Mouse (Mus musculus): ENCODE measurements around the gene Scn5a. TPM values are rescaled to one million over a fixed set of nuclear protein-coding genes. Genes with fewer than 3 reads are reported as not detected.

The Scn5a gene
- polyA plus RNA-seq, 1 experiment = 0.41 TPM

GRCm38 (mm10) chr9:119513816-119514215, 65.0 kb downstream of the Scn5a start:
- H3K4me1 ChIP-seq (ENCODE audit: control insufficient read depth, insufficient read depth, insufficient read length, low read length) = no peaks in the 10 kb centered on the region
- H3K4me3 ChIP-seq (ENCODE audit: low read depth, low read length) = no peak overlapping the region
- WGBS = 81% methylated on average over 8 of the region's 8 CpGs
- H3K27ac ChIP-seq (ENCODE audit: insufficient read depth, low read depth, low read length) = no peak overlapping the region
- TF ChIP-seq POLR2A (IDR thresholded peaks at IDR 0.05; ENCODE audit: low read depth, low read length) = no peak
- TF ChIP-seq CTCF (IDR thresholded peaks at IDR 0.05; ENCODE audit: extremely low read depth, insufficient read length, insufficient replicate concordance, low read depth, low read length) = no peak
- H3K36me3 ChIP-seq (ENCODE audit: control insufficient read depth, insufficient read depth, low read length) = no peaks in the 10 kb centered on the region
- H3K27me3 ChIP-seq (ENCODE audit: control insufficient read depth, insufficient read depth, low read length) = no peaks in the 10 kb centered on the region

- WGBS = 86% methylated on average over 9 of the region's 9 CpGs
Measured at GRCm38 (mm10) chr9:119512993-119513392, 65.8 kb downstream of the Scn5a start.

GRCm38 (mm10) chr9:119510902-119511301, 67.9 kb downstream of the Scn5a start:
- TF ChIP-seq POLR2A (IDR thresholded peaks at IDR 0.05; ENCODE audit: low read depth, low read length) (no peak), CTCF (IDR thresholded peaks at IDR 0.05; ENCODE audit: extremely low read depth, insufficient read length, insufficient replicate concordance, low read depth, low read length) (no peak)
- Histone ChIP-seq H3K27ac (ENCODE audit: insufficient read depth, low read depth, low read length) (no peak overlapping the region), H3K4me3 (ENCODE audit: low read depth, low read length) (no peak overlapping the region), H3K4me1 (ENCODE audit: control insufficient read depth, insufficient read depth, insufficient read length, low read length) (no peaks in the 10 kb centered on the region), H3K27me3 (ENCODE audit: control insufficient read depth, insufficient read depth, low read length) (no peaks in the 10 kb centered on the region), H3K36me3 (ENCODE audit: control insufficient read depth, insufficient read depth, low read length) (no peaks in the 10 kb centered on the region)
- 51% methylated on average over 6 of the region's 6 CpGs for WGBS

More at GRCm38 (mm10) chr9:119512993-119513392, 65.8 kb downstream of the Scn5a start:
- no peaks in the 10 kb centered on the region for H3K27me3 ChIP-seq (ENCODE audit: control insufficient read depth, insufficient read depth, low read length)
- TF ChIP-seq CTCF (IDR thresholded peaks at IDR 0.05; ENCODE audit: extremely low read depth, insufficient read length, insufficient replicate concordance, low read depth, low read length) = no peak
- TF ChIP-seq POLR2A (IDR thresholded peaks at IDR 0.05; ENCODE audit: low read depth, low read length) = no peak
- H3K4me1 ChIP-seq (ENCODE audit: control insufficient read depth, insufficient read depth, insufficient read length, low read length) = no peaks in the 10 kb centered on the region
- no peaks in the 10 kb centered on the region for H3K36me3 ChIP-seq (ENCODE audit: control insufficient read depth, insufficient read depth, low read length)
- no peak overlapping the region for H3K27ac ChIP-seq (ENCODE audit: insufficient read depth, low read depth, low read length)
- H3K4me3 ChIP-seq (ENCODE audit: low read depth, low read length) = no peak overlapping the region

- Histone ChIP-seq H3K4me3 (ENCODE audit: low read depth, low read length) (no peak overlapping the region), H3K27me3 (ENCODE audit: control insufficient read depth, insufficient read depth, low read length) (no peaks in the 10 kb centered on the region), H3K36me3 (ENCODE audit: control insufficient read depth, insufficient read depth, low read length) (no peaks in the 10 kb centered on the region), H3K27ac (ENCODE audit: insufficient read depth, low read depth, low read length) (no peak overlapping the region), H3K4me1 (ENCODE audit: control insufficient read depth, insufficient read depth, insufficient read length, low read length) (no peaks in the 10 kb centered on the region)
- WGBS = 55% methylated on average over 11 of the region's 11 CpGs
- TF ChIP-seq CTCF (IDR thresholded peaks at IDR 0.05; ENCODE audit: extremely low read depth, insufficient read length, insufficient replicate concordance, low read depth, low read length) (no peak), POLR2A (IDR thresholded peaks at IDR 0.05; ENCODE audit: low read depth, low read length) (no peak)
Measured at GRCm38 (mm10) chr9:119504981-119505658, 73.7 kb downstream of the Scn5a start.

GRCm38 (mm10) chr9:119503613-119504012, 75.2 kb downstream of the Scn5a start:
- H3K27ac ChIP-seq (ENCODE audit: insufficient read depth, low read depth, low read length) = no peak overlapping the region
- H3K4me1 ChIP-seq (ENCODE audit: control insufficient read depth, insufficient read depth, insufficient read length, low read length) = no peaks in the 10 kb centered on the region
- 91% methylated on average over 9 of the region's 9 CpGs for WGBS
- no peak overlapping the region for H3K4me3 ChIP-seq (ENCODE audit: low read depth, low read length)
- H3K27me3 ChIP-seq (ENCODE audit: control insufficient read depth, insufficient read depth, low read length) = no peaks in the 10 kb centered on the region
- no peak for TF ChIP-seq POLR2A (IDR thresholded peaks at IDR 0.05; ENCODE audit: low read depth, low read length)
- TF ChIP-seq CTCF (IDR thresholded peaks at IDR 0.05; ENCODE audit: extremely low read depth, insufficient read length, insufficient replicate concordance, low read depth, low read length) = no peak
- no peaks in the 10 kb centered on the region for H3K36me3 ChIP-seq (ENCODE audit: control insufficient read depth, insufficient read depth, low read length)

- no peaks in the 10 kb centered on the region for H3K36me3 ChIP-seq (ENCODE audit: control insufficient read depth, insufficient read depth, low read length)
- 59% methylated on average over 7 of the region's 7 CpGs for WGBS
- H3K4me3 ChIP-seq (ENCODE audit: low read depth, low read length) = no peak overlapping the region
- H3K4me1 ChIP-seq (ENCODE audit: control insufficient read depth, insufficient read depth, insufficient read length, low read length) = no peaks in the 10 kb centered on the region
- no peak overlapping the region for H3K27ac ChIP-seq (ENCODE audit: insufficient read depth, low read depth, low read length)
- TF ChIP-seq CTCF (IDR thresholded peaks at IDR 0.05; ENCODE audit: extremely low read depth, insufficient read length, insufficient replicate concordance, low read depth, low read length) (no peak), POLR2A (IDR thresholded peaks at IDR 0.05; ENCODE audit: low read depth, low read length) (no peak)
- H3K27me3 ChIP-seq (ENCODE audit: control insufficient read depth, insufficient read depth, low read length) = no peaks in the 10 kb centered on the region
Measured at GRCm38 (mm10) chr9:119498885-119499284, 79.9 kb downstream of the Scn5a start.

GRCm38 (mm10) chr9:119498247-119498607, 80.6 kb downstream of the Scn5a start:
- Histone ChIP-seq H3K4me3 (ENCODE audit: low read depth, low read length) (no peak overlapping the region), H3K4me1 (ENCODE audit: control insufficient read depth, insufficient read depth, insufficient read length, low read length) (no peaks in the 10 kb centered on the region), H3K36me3 (ENCODE audit: control insufficient read depth, insufficient read depth, low read length) (no peaks in the 10 kb centered on the region), H3K27me3 (ENCODE audit: control insufficient read depth, insufficient read depth, low read length) (no peaks in the 10 kb centered on the region), H3K27ac (ENCODE audit: insufficient read depth, low read depth, low read length) (no peak overlapping the region)
- WGBS = 83% methylated on average over 9 of the region's 9 CpGs
- TF ChIP-seq CTCF (IDR thresholded peaks at IDR 0.05; ENCODE audit: extremely low read depth, insufficient read length, insufficient replicate concordance, low read depth, low read length) (no peak), POLR2A (IDR thresholded peaks at IDR 0.05; ENCODE audit: low read depth, low read length) (no peak)
